Mouse (Mus musculus) hindbrain, embryonic 15.5 days (tissue): Measurements from ENCODE around the gene Ndufa9. TPM values are rescaled to one million over a fixed set of nuclear protein-coding genes. Genes with fewer than 3 reads are reported as not detected.

Experiments
- polyA plus RNA-seq: library from polyadenylated mRNA; unstranded; fragments of >200 nt; fragmentation: Nextera tagmentation; extraction: Ambion mirVana; gene quantifications from 2 replicates; pipeline ENCODE4 v1.2.1, GENCODE M21; 2015

The Ndufa9 gene
- polyA plus RNA-seq, 1 experiment from 2014 or later: 185 TPM

Other genes with a start within 250 kb of the Ndufa9 start
- gene Kcna1, start 202.8 kb downstream of the Ndufa9 start, polyA plus RNA-seq: 3.2 and 3.8 TPM in 2 replicates
- 22.3 and 24.4 TPM in 2 replicates for gene Kcna6, start 108.5 kb downstream of the Ndufa9 start, polyA plus RNA-seq
- gene Akap3, start 4.0 kb upstream of the Ndufa9 start, polyA plus RNA-seq: 0.07 TPM in 1 of 2 replicates, not detected in the other
- gene Dyrk4, start 72.7 kb upstream of the Ndufa9 start, polyA plus RNA-seq: 0.07 TPM in 1 of 2 replicates, not detected in the other
- gene Rad51ap1, start 90.5 kb upstream of the Ndufa9 start, polyA plus RNA-seq: 13.8 and 17.4 TPM in 2 replicates
- gene D6Wsu163e, start 90.8 kb upstream of the Ndufa9 start, polyA plus RNA-seq: 30.1 and 31.3 TPM in 2 replicates
- gene Fgf6, start 166.4 kb upstream of the Ndufa9 start, polyA plus RNA-seq: 0.04 TPM in 1 of 2 replicates, not detected in the other
- 0.14 and 0.29 TPM in 2 replicates for gene Fgf23, start 223.8 kb upstream of the Ndufa9 start, polyA plus RNA-seq